8 mouse cellular contexts compared by ENCODE assay signal in genomic region chr12:24709831-24710508, GRCm38 (mm10). TPM values are rescaled to one million over a fixed set of nuclear protein-coding genes. Genes with fewer than 3 reads are reported as not detected.
DNase-seq lines count a peak whose midpoint lies in the region; ATAC-seq lines count a peak whose summit lies in the region.

No protein-coding gene starts in this region.

- H3K36me3 ChIP-seq in forebrain, embryonic 13.5 days (ENCODE audit: poor library complexity, severe bottlenecking), result peaks cover 44% of the 10 kb centered on the region
- no peaks in the 10 kb centered on the region for H3K36me3 ChIP-seq in hindbrain, embryonic 16.5 days (ENCODE audit: control insufficient read depth, insufficient read depth, low read length)
- H3K36me3 ChIP-seq in limb, embryonic 12.5 days, result peaks cover 43% of the 10 kb centered on the region
- peaks cover 15% of the 10 kb centered on the region; the same call in 1 of the 2 replicates for H3K36me3 ChIP-seq in midbrain, embryonic 13.5 days
- H3K36me3 ChIP-seq in stomach, embryonic 15.5 days, result peaks cover 15% of the 10 kb centered on the region; the same call in 1 of the 2 replicates

- H3K4me3 ChIP-seq in forebrain, embryonic 13.5 days, result peak overlapping the region; percentile 88
- peak overlapping the region; percentile 86; the same call in 1 of the 2 replicates for H3K4me3 ChIP-seq in hindbrain, embryonic 16.5 days (ENCODE audit: low read length)
- peak overlapping the region; percentile 91 for H3K4me3 ChIP-seq in limb, embryonic 12.5 days (replicated peaks)
- H3K4me3 ChIP-seq in midbrain, embryonic 13.5 days (replicated peaks), result peak overlapping the region; percentile 87
- H3K4me3 ChIP-seq in stomach, embryonic 15.5 days (replicated peaks), result peak overlapping the region; percentile 86; the same call in 1 of the 2 replicates

- H3K27ac ChIP-seq in forebrain, embryonic 13.5 days, result peak overlapping the region; percentile 25; the same call in 1 of the 2 replicates
- H3K27ac ChIP-seq in hindbrain, embryonic 16.5 days (ENCODE audit: low read depth, low read length), result peak overlapping the region; percentile 56
- peak overlapping the region; percentile 92; the same call in 1 of the 2 replicates for H3K27ac ChIP-seq in limb, embryonic 12.5 days
- no peak overlapping the region for H3K27ac ChIP-seq in midbrain, embryonic 13.5 days
- 0 out of 2 replicates have a peak overlapping the region, but pooled peaks have one; percentile 33 for H3K27ac ChIP-seq in stomach, embryonic 15.5 days

- no peaks in the 10 kb centered on the region for H3K9me3 ChIP-seq in forebrain, embryonic 13.5 days (replicated peaks)
- no peaks in the 10 kb centered on the region for H3K9me3 ChIP-seq in hindbrain, embryonic 16.5 days (ENCODE audit: control insufficient read depth, low read length)
- no peaks in the 10 kb centered on the region for H3K9me3 ChIP-seq in limb, embryonic 12.5 days
- H3K9me3 ChIP-seq in midbrain, embryonic 13.5 days, result no peaks in the 10 kb centered on the region
- no peaks in the 10 kb centered on the region for H3K9me3 ChIP-seq in stomach, embryonic 15.5 days

- 31% methylated on average over 5 of the region's 5 CpGs for WGBS in forebrain, embryonic 13.5 days
- 29% methylated on average over 5 of the region's 5 CpGs for WGBS in hindbrain, embryonic 16.5 days
- 29% methylated on average over 5 of the region's 5 CpGs for WGBS in limb, embryonic 12.5 days
- WGBS in midbrain, embryonic 13.5 days, result 31% methylated on average over 5 of the region's 5 CpGs
- WGBS in stomach, embryonic 15.5 days, result 32% methylated on average over 5 of the region's 5 CpGs

- peak; percentile 9; the same call in 1 of the 2 replicates for ATAC-seq in forebrain, embryonic 13.5 days
- ATAC-seq in hindbrain, embryonic 16.5 days, result peak; percentile 25; the same call in 1 of the 2 replicates
- ATAC-seq in limb, embryonic 12.5 days (ENCODE audit: insufficient number of reproducible peaks, insufficient read depth, low FRiP score, low TSS enrichment, low read depth), result no peak
- ATAC-seq in midbrain, embryonic 13.5 days, result no peak
- ATAC-seq in stomach, embryonic 15.5 days (ENCODE audit: insufficient read depth, low FRiP score, low read depth), result no peak

- peak overlapping the region; percentile 92 for H3K9ac ChIP-seq in forebrain, embryonic 13.5 days
- H3K9ac ChIP-seq in hindbrain, embryonic 16.5 days (ENCODE audit: low read depth, low read length), result no peak overlapping the region
- peak overlapping the region; percentile 89; the same call in 1 of the 2 replicates for H3K9ac ChIP-seq in limb, embryonic 12.5 days (replicated peaks)
- no peak overlapping the region for H3K9ac ChIP-seq in midbrain, embryonic 13.5 days (replicated peaks)
- no peak overlapping the region for H3K9ac ChIP-seq in stomach, embryonic 15.5 days

- peaks cover 57% of the 10 kb centered on the region for H3K4me1 ChIP-seq in forebrain, embryonic 13.5 days
- H3K4me1 ChIP-seq in hindbrain, embryonic 16.5 days (ENCODE audit: control insufficient read depth, insufficient read depth, low read depth, low read length), result peaks cover 19% of the 10 kb centered on the region
- H3K4me1 ChIP-seq in limb, embryonic 12.5 days (replicated peaks), result peaks cover 51% of the 10 kb centered on the region
- peaks cover 49% of the 10 kb centered on the region for H3K4me1 ChIP-seq in midbrain, embryonic 13.5 days (replicated peaks)
- peaks cover 26% of the 10 kb centered on the region for H3K4me1 ChIP-seq in stomach, embryonic 15.5 days

- DNase-seq in right cerebral cortex, adult 18-20 months, result peak; percentile 61
- DNase-seq in right cerebral cortex, postnatal 25 days, result no peak
- peak; percentile 72 for DNase-seq in c-Kit-negative CD71-positive TER-119-positive erythroid progenitor cells, embryonic 14.5 days (ENCODE audit: low read depth, low spot score)

- H3K4me2 ChIP-seq in forebrain, embryonic 13.5 days, result peak overlapping the region; percentile 78
- H3K4me2 ChIP-seq in hindbrain, embryonic 16.5 days (ENCODE audit: low read length), result peak overlapping the region; percentile 94
- peak overlapping the region; percentile 68 for H3K4me2 ChIP-seq in limb, embryonic 12.5 days
- peak overlapping the region; percentile 81 for H3K4me2 ChIP-seq in midbrain, embryonic 13.5 days (replicated peaks)
- H3K4me2 ChIP-seq in stomach, embryonic 15.5 days, result peak overlapping the region; percentile 86

- H3K27me3 ChIP-seq in forebrain, embryonic 13.5 days, result no peaks in the 10 kb centered on the region
- H3K27me3 ChIP-seq in hindbrain, embryonic 16.5 days (replicated peaks; ENCODE audit: control insufficient read depth, insufficient read depth, low read length), result peaks cover 2% of the 10 kb centered on the region; the same call in 1 of the 2 replicates
- H3K27me3 ChIP-seq in limb, embryonic 12.5 days, result no peaks in the 10 kb centered on the region
- 0 out of 2 replicates have a peak, but pooled peaks cover 4% of the 10 kb centered on the region for H3K27me3 ChIP-seq in midbrain, embryonic 13.5 days
- no peaks in the 10 kb centered on the region for H3K27me3 ChIP-seq in stomach, embryonic 15.5 days (replicated peaks)

RNA-seq across cellular contexts. Expression of gene Rrm2, which starts 1.9 kb away (rescaled TPM):
- 405 and 421 TPM in 2 replicates for polyA plus RNA-seq in forebrain, embryonic 13.5 days (2015; fragmentation: Nextera tagmentation; extraction: Ambion mirVana)
- polyA plus RNA-seq in hindbrain, embryonic 16.5 days (2015; fragmentation: Nextera tagmentation; extraction: Ambion mirVana), result 54.2 and 66.2 TPM in 2 replicates
- 367 and 394 TPM in 2 replicates for polyA plus RNA-seq in limb, embryonic 12.5 days (2016; fragmentation: Nextera tagmentation; extraction: Ambion mirVana)
- polyA plus RNA-seq in midbrain, embryonic 13.5 days (2015; fragmentation: Nextera tagmentation; extraction: Ambion mirVana), result 153 and 175 TPM in 2 replicates
- polyA plus RNA-seq in stomach, embryonic 15.5 days (2015; fragmentation: Nextera tagmentation; extraction: Ambion mirVana), result 172 and 175 TPM in 2 replicates

RNA-seq across cellular contexts. Expression of gene Cys1, which starts 28.4 kb away (rescaled TPM):
- polyA plus RNA-seq in forebrain, embryonic 13.5 days (2015; fragmentation: Nextera tagmentation; extraction: Ambion mirVana), result 0.45 and 0.58 TPM in 2 replicates
- polyA plus RNA-seq in hindbrain, embryonic 16.5 days (2015; fragmentation: Nextera tagmentation; extraction: Ambion mirVana), result 1.5 and 1.6 TPM in 2 replicates
- 1.3 and 2.6 TPM in 2 replicates for polyA plus RNA-seq in limb, embryonic 12.5 days (2016; fragmentation: Nextera tagmentation; extraction: Ambion mirVana)
- polyA plus RNA-seq in midbrain, embryonic 13.5 days (2015; fragmentation: Nextera tagmentation; extraction: Ambion mirVana), result 0.90 and 1.0 TPM in 2 replicates
- polyA plus RNA-seq in stomach, embryonic 15.5 days (2015; fragmentation: Nextera tagmentation; extraction: Ambion mirVana), result 2.4 and 3.0 TPM in 2 replicates

RNA-seq across cellular contexts. Expression of gene Klf11, which starts 58.9 kb away (rescaled TPM):
- 11.2 and 13.1 TPM in 2 replicates for polyA plus RNA-seq in forebrain, embryonic 13.5 days (2015; fragmentation: Nextera tagmentation; extraction: Ambion mirVana)
- 14.9 and 15.5 TPM in 2 replicates for polyA plus RNA-seq in hindbrain, embryonic 16.5 days (2015; fragmentation: Nextera tagmentation; extraction: Ambion mirVana)
- 12.0 and 12.8 TPM in 2 replicates for polyA plus RNA-seq in limb, embryonic 12.5 days (2016; fragmentation: Nextera tagmentation; extraction: Ambion mirVana)
- polyA plus RNA-seq in midbrain, embryonic 13.5 days (2015; fragmentation: Nextera tagmentation; extraction: Ambion mirVana), result 16.8 and 19.1 TPM in 2 replicates
- polyA plus RNA-seq in stomach, embryonic 15.5 days (2015; fragmentation: Nextera tagmentation; extraction: Ambion mirVana), result 11.2 and 12.0 TPM in 2 replicates

Comparison
In these comparisons a context has a peak if more than half of its experiments do, and no peak if none do; other contexts are left out.
1. ATAC-seq: peak in forebrain, embryonic 13.5 days (single experiment) and hindbrain, embryonic 16.5 days (single experiment); none in limb, embryonic 12.5 days (single experiment), midbrain, embryonic 13.5 days (single experiment) and stomach, embryonic 15.5 days (single experiment).
2. H3K9ac ChIP-seq: peak in forebrain, embryonic 13.5 days (single experiment) and limb, embryonic 12.5 days (single experiment); none in hindbrain, embryonic 16.5 days (single experiment), midbrain, embryonic 13.5 days (single experiment) and stomach, embryonic 15.5 days (single experiment).
3. Peak in every context shown above with its lines, with median percentiles within 50 percentile points of each other: H3K4me2 ChIP-seq and H3K4me3 ChIP-seq.